Mouse (Mus musculus): ENCODE measurements at regions not wholly inside any gene's neighbourhood (a gene's known extent, or its start where the extent isn't known, plus 50 kb on each side); places are given as distances from the start of the nearest gene placed in this dataset.

- Histone ChIP-seq H3K4me3 (ENCODE audit: insufficient read depth, low read length) (no peak overlapping the region), H3K4me1 (ENCODE audit: control insufficient read depth, insufficient read depth, low read length) (no peaks in the 10 kb centered on the region; the same call in 1 of the 2 replicates), H3K27ac (ENCODE audit: insufficient read depth, low read length) (no peak overlapping the region)
- TF ChIP-seq CTCF (IDR thresholded peaks at IDR 0.05; ENCODE audit: extremely low read depth, insufficient read depth, low read length) (no peak), POLR2A (IDR thresholded peaks at IDR 0.05; ENCODE audit: extremely low read depth, insufficient read depth, low read length) (no peak)
Observed at GRCm38 (mm10) chr16:7637121-7637700, 787.7 kb downstream of the Tmem114 start.

- TF ChIP-seq CTCF (IDR thresholded peaks at IDR 0.05; ENCODE audit: extremely low read depth, insufficient read depth, low read length): no peak
- TF ChIP-seq POLR2A (IDR thresholded peaks at IDR 0.05; ENCODE audit: extremely low read depth, insufficient read depth, low read length): no peak
- Histone ChIP-seq H3K4me3 (ENCODE audit: insufficient read depth, low read length) (no peak overlapping the region), H3K4me1 (ENCODE audit: control insufficient read depth, insufficient read depth, low read length) (no peaks in the 10 kb centered on the region; the same call in 1 of the 2 replicates), H3K27ac (ENCODE audit: insufficient read depth, low read length) (no peak overlapping the region)
Observed at GRCm38 (mm10) chr16:7636326-7636725, 788.6 kb downstream of the Tmem114 start.

GRCm38 (mm10) chr16:7632474-7632873 is 792.5 kb downstream of the Tmem114 start:
- Histone ChIP-seq H3K4me1 (ENCODE audit: control insufficient read depth, insufficient read depth, low read length) (no peaks in the 10 kb centered on the region), H3K27ac (ENCODE audit: insufficient read depth, low read length) (no peak overlapping the region), H3K4me3 (ENCODE audit: insufficient read depth, low read length) (no peak overlapping the region)
- TF ChIP-seq CTCF (IDR thresholded peaks at IDR 0.05; ENCODE audit: extremely low read depth, insufficient read depth, low read length) (no peak), POLR2A (IDR thresholded peaks at IDR 0.05; ENCODE audit: extremely low read depth, insufficient read depth, low read length) (no peak)

GRCm38 (mm10) chr16:7628351-7628750 is 796.6 kb downstream of the Tmem114 start:
- TF ChIP-seq POLR2A (IDR thresholded peaks at IDR 0.05; ENCODE audit: extremely low read depth, insufficient read depth, low read length): no peak
- no peak for TF ChIP-seq CTCF (IDR thresholded peaks at IDR 0.05; ENCODE audit: extremely low read depth, insufficient read depth, low read length)
- no peaks in the 10 kb centered on the region for H3K4me1 ChIP-seq (ENCODE audit: control insufficient read depth, insufficient read depth, low read length)
- no peak overlapping the region for H3K4me3 ChIP-seq (ENCODE audit: insufficient read depth, low read length)
- H3K27ac ChIP-seq (ENCODE audit: insufficient read depth, low read length): no peak overlapping the region

- Histone ChIP-seq H3K4me3 (ENCODE audit: insufficient read depth, low read length) (no peak overlapping the region), H3K4me1 (ENCODE audit: control insufficient read depth, insufficient read depth, low read length) (no peaks in the 10 kb centered on the region), H3K27ac (ENCODE audit: insufficient read depth, low read length) (no peak overlapping the region)
- no peak for TF ChIP-seq CTCF (IDR thresholded peaks at IDR 0.05; ENCODE audit: extremely low read depth, insufficient read depth, low read length)
- no peak for TF ChIP-seq POLR2A (IDR thresholded peaks at IDR 0.05; ENCODE audit: extremely low read depth, insufficient read depth, low read length)
Observed at GRCm38 (mm10) chr16:7606602-7607001, 818.3 kb downstream of the Tmem114 start.

- Histone ChIP-seq H3K4me1 (ENCODE audit: control insufficient read depth, insufficient read depth, low read length) (no peaks in the 10 kb centered on the region), H3K27ac (ENCODE audit: insufficient read depth, low read length) (no peak overlapping the region), H3K4me3 (ENCODE audit: insufficient read depth, low read length) (no peak overlapping the region)
- TF ChIP-seq POLR2A (IDR thresholded peaks at IDR 0.05; ENCODE audit: extremely low read depth, insufficient read depth, low read length) (no peak), CTCF (IDR thresholded peaks at IDR 0.05; ENCODE audit: extremely low read depth, insufficient read depth, low read length) (no peak)
Observed at GRCm38 (mm10) chr16:7602428-7602827, 822.5 kb downstream of the Tmem114 start.

GRCm38 (mm10) chr16:7574879-7575278 is 850.1 kb downstream of the Tmem114 start:
- Histone ChIP-seq H3K27ac (ENCODE audit: insufficient read depth, low read length) (no peak overlapping the region), H3K4me1 (ENCODE audit: control insufficient read depth, insufficient read depth, low read length) (no peaks in the 10 kb centered on the region), H3K4me3 (ENCODE audit: insufficient read depth, low read length) (no peak overlapping the region)
- no peak for TF ChIP-seq CTCF (IDR thresholded peaks at IDR 0.05; ENCODE audit: extremely low read depth, insufficient read depth, low read length)
- TF ChIP-seq POLR2A (IDR thresholded peaks at IDR 0.05; ENCODE audit: extremely low read depth, insufficient read depth, low read length): no peak

- TF ChIP-seq CTCF (IDR thresholded peaks at IDR 0.05; ENCODE audit: extremely low read depth, insufficient read depth, low read length): no peak
- no peak for TF ChIP-seq POLR2A (IDR thresholded peaks at IDR 0.05; ENCODE audit: extremely low read depth, insufficient read depth, low read length)
- Histone ChIP-seq H3K27ac (ENCODE audit: insufficient read depth, low read length) (no peak overlapping the region), H3K4me3 (ENCODE audit: insufficient read depth, low read length) (no peak overlapping the region), H3K4me1 (ENCODE audit: control insufficient read depth, insufficient read depth, low read length) (no peaks in the 10 kb centered on the region)
Observed at GRCm38 (mm10) chr16:7560841-7561240, 864.1 kb downstream of the Tmem114 start.

GRCm38 (mm10) chr16:7559177-7559576 is 865.8 kb downstream of the Tmem114 start:
- Histone ChIP-seq H3K4me1 (ENCODE audit: control insufficient read depth, insufficient read depth, low read length) (no peaks in the 10 kb centered on the region), H3K4me3 (ENCODE audit: insufficient read depth, low read length) (no peak overlapping the region), H3K27ac (ENCODE audit: insufficient read depth, low read length) (no peak overlapping the region)
- no peak for TF ChIP-seq POLR2A (IDR thresholded peaks at IDR 0.05; ENCODE audit: extremely low read depth, insufficient read depth, low read length)
- no peak for TF ChIP-seq CTCF (IDR thresholded peaks at IDR 0.05; ENCODE audit: extremely low read depth, insufficient read depth, low read length)

GRCm38 (mm10) chr16:7558637-7559036 is 866.3 kb downstream of the Tmem114 start:
- TF ChIP-seq POLR2A (IDR thresholded peaks at IDR 0.05; ENCODE audit: extremely low read depth, insufficient read depth, low read length) (no peak), CTCF (IDR thresholded peaks at IDR 0.05; ENCODE audit: extremely low read depth, insufficient read depth, low read length) (no peak)
- no peak overlapping the region for H3K4me3 ChIP-seq (ENCODE audit: insufficient read depth, low read length)
- no peaks in the 10 kb centered on the region for H3K4me1 ChIP-seq (ENCODE audit: control insufficient read depth, insufficient read depth, low read length)
- no peak overlapping the region for H3K27ac ChIP-seq (ENCODE audit: insufficient read depth, low read length)
